Mouse (Mus musculus) cerebellum, adult (tissue): ENCODE data around the gene Pdgfc.

Experiments used
- ATAC-seq: cut with Nextera tagmentation; 2 replicates; pipeline ENCODE4 v1.9.2; 2017; ENCODE audit warnings: mild to moderate bottlenecking, moderate library complexity, mixed read lengths; ENCODE audit not compliant: insufficient number of reproducible peaks, low FRiP score, low TSS enrichment

Pdgfc gene

DNA sequence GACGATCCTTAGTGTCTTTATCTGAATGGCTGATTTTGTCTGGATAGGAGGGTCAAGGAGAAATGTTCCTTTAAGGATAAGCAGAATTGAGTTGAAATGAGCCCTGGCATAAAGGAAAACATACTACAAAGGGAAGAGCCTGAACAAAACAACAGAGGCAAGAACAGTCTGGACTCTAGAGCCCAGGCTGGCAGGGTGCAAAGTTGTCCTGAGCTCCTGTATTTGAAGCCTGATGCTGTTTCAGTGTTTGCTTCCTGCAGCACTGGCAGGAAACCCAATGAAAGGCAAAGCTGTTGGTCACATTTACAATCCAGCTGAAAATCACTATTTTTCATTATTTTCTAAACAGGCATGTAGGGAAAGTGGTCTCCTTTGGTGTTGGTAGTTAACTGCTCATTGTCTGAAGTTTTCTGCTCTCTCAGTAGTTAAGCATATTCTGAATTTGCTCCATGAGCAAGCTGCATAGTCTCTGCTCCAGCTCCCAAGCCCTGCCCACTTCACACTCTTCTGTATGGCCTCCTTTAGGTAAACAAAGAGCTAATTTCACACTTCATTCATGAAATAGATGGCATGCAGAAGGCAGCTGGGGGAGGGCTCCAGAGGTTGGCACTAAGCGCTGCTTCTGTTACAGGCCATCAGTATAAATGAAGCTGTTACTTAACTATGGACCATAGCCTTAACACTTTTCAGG, 8.6 kb downstream of the Pdgfc start:
- no peak for ATAC-seq

GRCm38 (mm10) chr3:81045344-81046050, 9.3 kb downstream of the Pdgfc start:
- ATAC-seq: no peak

- ATAC-seq: no peak
Measured at GRCm38 (mm10) chr3:81046652-81047607, 10.7 kb downstream of the Pdgfc start.

DNA sequence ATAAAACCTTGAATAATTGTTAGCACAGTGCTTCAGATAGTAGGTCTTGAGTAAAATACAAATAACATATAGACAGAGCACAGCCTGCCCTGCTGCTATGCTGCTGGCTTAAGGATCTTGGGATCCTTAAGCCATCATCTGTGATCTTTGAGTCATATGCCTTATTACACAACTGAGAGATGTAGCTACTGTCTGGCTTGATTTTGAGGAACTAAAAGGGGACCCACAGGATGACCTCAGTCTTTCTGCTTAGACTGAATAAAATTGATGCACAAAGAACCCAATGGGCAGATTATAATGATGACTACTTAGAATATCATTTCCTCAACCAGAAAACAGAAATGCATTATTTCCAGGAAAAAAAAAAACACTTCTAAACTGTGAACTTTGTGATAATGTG, 15.3 kb downstream of the Pdgfc start:
- ATAC-seq: no peak

DNA sequence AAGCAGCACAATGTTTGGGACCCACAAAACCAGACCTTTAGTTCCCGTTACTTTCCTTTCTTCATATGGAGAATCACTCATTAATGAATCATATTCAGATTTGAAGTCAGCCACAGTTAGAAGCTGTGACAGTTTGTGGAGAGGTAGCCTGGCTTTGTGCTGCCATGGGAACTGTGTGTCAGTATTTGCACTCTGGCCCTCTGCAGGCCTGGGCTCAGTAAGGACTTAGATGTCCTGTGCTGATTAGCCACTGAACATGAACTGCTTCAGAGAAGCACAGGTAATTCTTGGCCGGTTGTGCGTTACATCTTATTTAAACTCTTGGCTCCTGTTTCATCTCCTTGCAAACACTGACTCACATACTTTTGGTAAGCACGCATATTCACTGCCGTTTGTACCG, 16.2 kb downstream of the Pdgfc start:
- ATAC-seq: no peak

GRCm38 (mm10) chr3:81054074-81054473, 17.9 kb downstream of the Pdgfc start:
- ATAC-seq: no peak

DNA sequence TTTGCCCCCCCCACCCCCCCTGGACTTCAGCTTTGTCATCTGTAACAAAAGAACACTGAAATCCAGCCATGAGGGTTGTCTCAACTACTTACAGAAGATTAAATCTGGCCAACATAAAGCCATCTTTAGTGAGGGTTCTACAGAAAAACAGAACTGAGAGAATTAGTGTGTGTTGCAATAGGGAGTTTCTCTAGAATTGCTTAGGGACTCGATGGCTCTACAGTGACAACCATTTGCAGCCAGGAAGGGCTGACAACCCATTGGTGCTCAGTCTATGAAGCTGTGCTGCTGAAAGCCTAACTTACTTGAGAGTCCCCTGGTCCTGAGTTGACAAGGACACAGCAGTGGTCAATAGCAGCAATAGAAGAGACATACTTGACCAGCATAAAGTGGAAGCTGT, 21.5 kb downstream of the Pdgfc start:
- no peak for ATAC-seq

DNA sequence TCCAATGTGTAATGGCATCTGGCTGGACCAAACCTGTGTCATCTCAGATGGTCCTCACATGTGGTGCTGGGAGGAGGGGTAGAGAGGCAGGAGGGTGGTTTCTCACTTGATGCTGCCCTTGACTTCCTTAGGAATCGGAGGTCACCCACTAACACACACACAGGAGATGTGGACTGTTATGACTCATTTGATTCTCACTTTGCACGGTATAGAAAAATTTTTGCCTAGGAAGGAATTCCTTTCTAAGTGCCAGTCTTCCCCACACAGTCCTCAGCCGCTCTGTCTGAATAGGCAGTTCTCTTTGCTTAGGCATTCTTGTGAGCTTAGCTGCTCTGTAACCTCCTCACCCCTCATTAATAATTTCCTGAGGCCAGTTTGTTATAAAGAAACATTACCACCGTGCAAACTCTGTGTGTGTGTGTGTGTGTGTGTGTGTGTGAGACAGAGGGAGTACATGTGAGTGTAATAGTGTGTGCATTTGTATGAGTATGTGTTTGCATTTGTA, 22.4 kb downstream of the Pdgfc start:
- no peak for ATAC-seq

- ATAC-seq: no peak
Measured at GRCm38 (mm10) chr3:81068550-81068949, 32.3 kb downstream of the Pdgfc start.

- no peak for ATAC-seq
Measured at GRCm38 (mm10) chr3:81101136-81101535, 64.9 kb downstream of the Pdgfc start.

DNA sequence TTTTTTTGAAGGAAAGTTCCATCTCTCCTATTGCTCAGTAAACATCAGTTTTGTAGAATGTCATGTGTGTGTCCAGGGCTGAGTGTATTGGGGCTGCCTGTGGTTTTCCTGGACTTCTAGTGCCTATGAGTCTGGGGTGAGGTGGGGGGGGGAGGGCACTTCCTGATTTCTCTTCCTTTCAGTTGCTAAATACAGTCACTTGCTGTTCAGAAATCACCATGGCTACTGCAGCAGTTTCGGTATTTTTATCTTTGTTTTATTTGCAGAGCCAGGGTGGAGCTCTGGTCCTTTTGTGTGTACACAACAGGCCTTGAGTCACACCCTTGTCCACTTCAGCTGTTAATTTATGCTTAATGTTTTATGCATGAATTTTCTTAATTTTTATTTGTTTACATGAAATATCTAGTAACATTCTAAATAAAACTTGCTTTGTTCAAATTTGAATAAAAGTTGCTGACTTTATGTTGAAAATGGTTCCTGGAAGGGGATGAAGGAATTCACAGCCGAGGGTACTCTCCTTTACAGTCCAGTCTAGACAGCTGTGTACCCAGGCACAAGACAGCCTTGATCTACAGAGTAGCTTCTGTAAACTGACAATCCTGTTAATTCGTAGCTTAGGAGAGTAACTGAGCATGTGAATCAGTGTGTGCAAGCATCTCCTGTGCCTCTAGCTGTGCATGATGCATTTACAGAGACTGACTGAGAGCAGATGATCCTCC, 66.1 kb downstream of the Pdgfc start:
- ATAC-seq: no peak

DNA sequence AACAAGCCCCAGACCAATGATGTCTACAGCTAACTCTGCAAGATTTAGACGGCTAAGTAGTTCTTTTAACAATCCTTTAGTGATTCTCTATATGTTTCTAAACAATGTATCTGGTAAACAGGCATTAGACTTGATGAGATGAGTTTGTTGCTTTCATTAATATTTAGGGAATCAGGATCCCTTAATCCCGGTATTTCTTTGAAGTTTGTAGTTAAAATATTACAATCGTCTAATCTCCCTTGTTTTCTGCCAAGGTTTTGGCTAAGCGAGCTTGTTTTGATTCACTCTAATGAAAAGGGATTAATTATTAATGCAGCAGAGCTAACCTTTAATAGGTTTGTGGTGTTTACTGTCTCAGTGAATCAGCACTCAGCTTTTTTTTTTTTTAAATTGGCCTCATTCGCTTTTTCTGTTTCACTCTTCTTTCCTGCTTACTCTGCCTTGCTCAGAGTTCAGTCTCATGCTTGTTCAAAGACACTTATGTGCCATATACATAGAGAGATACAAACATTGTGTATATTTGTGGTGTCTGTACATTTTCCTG, 66.7 kb downstream of the Pdgfc start:
- no peak for ATAC-seq

DNA sequence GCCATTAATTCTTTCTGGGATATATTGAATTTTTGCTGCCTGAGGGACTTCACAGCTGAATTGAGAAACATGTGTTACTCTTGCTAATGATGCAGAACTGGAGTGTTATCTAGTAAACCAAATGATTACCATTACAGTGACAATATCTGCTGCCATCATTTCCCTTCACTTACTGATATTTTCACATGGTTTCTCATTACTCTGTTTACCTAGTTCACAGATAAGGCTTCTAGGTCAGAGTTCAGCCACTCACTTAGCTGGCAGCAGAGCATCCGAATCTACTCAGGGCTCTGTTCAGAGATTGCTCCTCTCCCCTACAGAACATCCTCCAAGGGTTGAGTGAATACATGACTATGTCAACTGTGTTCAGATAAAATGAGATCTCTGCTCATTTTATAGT, 71.3 kb downstream of the Pdgfc start:
- no peak for ATAC-seq

- no peak for ATAC-seq
Measured at GRCm38 (mm10) chr3:81110968-81111367, 74.8 kb downstream of the Pdgfc start.

DNA sequence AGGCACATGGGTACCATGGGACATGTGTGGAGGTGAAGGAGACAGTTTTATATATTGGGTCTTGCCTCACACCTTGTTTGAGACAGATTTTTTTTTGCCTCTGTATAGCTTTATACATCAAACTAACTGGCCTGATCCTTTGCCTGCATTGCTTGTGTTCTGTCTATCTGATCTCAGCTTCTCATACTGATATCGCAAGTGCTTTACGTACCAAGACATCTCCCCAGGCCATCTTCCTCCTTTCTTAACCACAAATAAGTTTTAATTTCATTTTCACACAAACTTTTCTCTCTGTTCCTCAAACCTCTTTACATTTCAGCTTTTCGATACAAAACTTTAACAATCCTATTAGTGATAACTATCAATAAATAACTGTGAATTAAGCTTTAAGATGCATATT, 76.7 kb downstream of the Pdgfc start:
- no peak for ATAC-seq

DNA sequence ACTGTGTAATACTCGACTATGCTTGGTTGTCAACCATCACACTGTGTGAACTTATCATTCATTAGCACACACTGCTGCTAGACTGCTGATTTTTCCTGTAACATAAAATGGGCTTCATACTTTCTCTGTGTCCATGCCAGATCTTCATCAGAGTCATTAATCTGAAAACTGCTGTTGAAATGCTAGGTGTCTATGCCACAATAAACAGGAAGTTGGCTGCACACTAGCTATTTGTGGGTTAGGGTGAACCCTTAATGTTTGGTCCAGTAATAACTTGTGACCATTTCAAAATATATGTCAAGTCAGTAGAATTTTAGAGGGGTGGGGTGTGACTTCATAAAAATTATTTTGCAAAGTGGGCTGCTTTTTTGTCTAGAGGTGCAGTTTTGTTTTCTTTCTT, 84.4 kb downstream of the Pdgfc start:
- ATAC-seq: no peak

DNA sequence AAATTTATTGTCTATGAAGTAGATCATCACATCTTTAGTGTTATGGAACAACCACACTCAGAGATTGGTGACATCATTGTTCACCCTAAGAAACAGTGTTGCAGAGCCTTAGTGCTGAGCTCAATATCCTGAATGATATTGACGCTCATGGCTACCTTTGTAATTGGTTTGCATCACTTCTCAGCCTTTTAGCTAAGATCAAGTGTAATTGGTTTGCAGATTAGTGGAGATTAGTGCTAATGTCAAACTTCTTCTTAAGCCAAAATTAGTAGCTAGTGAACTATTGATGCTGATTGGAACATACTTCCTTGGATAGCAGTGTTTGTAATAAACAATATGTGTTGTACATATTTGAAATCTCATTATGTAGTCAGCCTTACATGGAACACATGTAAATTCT, 85.5 kb downstream of the Pdgfc start:
- ATAC-seq: no peak

GRCm38 (mm10) chr3:81123461-81123860, 87.2 kb downstream of the Pdgfc start:
- ATAC-seq: no peak

GRCm38 (mm10) chr3:81127013-81127412, 90.8 kb downstream of the Pdgfc start:
- no peak for ATAC-seq

- ATAC-seq: no peak
Measured at GRCm38 (mm10) chr3:81136985-81137384, 100.8 kb downstream of the Pdgfc start.
